Mouse (Mus musculus): ENCODE measurements at regions not wholly inside any gene's neighbourhood (a gene's known extent, or its start where the extent isn't known, plus 50 kb on each side); places are given as distances from the start of the nearest gene placed in this dataset.

GRCm38 (mm10) chr4:100037868-100038267 lies 57.7 kb upstream of the Ror1 start:
- TF ChIP-seq HCFC1 (IDR thresholded peaks at IDR 0.05; ENCODE audit: borderline replicate concordance, insufficient read depth, low read length) (no peak), MAFK (IDR thresholded peaks at IDR 0.05; ENCODE audit: insufficient read depth, low read depth, low read length) (no peak), ZNF384 (IDR thresholded peaks at IDR 0.05; ENCODE audit: low read depth, low read length) (no peak), CHD2 (IDR thresholded peaks at IDR 0.05; ENCODE audit: low read depth, low read length) (no peak), ZC3H11A (IDR thresholded peaks at IDR 0.05; ENCODE audit: borderline replicate concordance, low read depth, low read length) (no peak)

GRCm38 (mm10) chr4:100039741-100040140 lies 55.9 kb upstream of the Ror1 start:
- DNase-seq (ENCODE audit: low read depth, low spot score), result no peak
- Histone ChIP-seq H3K4me1 (ENCODE audit: control insufficient read depth in 2 of 2, insufficient read depth in 2 of 2, low read length in 2 of 2, poor library complexity in 1 of 2) (0 out of 4 replicates have a peak, but pooled peaks cover 0 to 2% of the 10 kb centered on the region in 2 experiments), H3K27ac (ENCODE audit: insufficient read depth, low read depth, low read length, poor library complexity, severe bottlenecking) (no peak overlapping the region), H3K9ac (ENCODE audit: insufficient read depth, low read depth, low read length, poor library complexity, severe bottlenecking) (no peak overlapping the region), H3K4me3 (ENCODE audit: insufficient read depth in 1 of 2, low read depth in 1 of 2, low read length in 2 of 2, poor library complexity in 1 of 2, severe bottlenecking in 1 of 2) (no peak overlapping the region), H3K36me3 (ENCODE audit: control insufficient read depth, insufficient read depth, low read length, poor library complexity, severe bottlenecking) (no peaks in the 10 kb centered on the region), H3K9me3 (ENCODE audit: control insufficient read depth, insufficient read depth, low read depth, low read length) (no peaks in the 10 kb centered on the region)
- in situ Hi-C loops (cut with MboI; ENCODE audit: low sequenced_read_pairs in 2 of 2, unreplicated experiment in 2 of 2), result loop anchor here in 1 of 2 experiments (25.0 kb wide), 1 partner anchor 498 kb away; no protein-coding TSS in a partner anchor
- no peak for TF ChIP-seq CHD2 (IDR thresholded peaks at IDR 0.05; ENCODE audit: low read depth, low read length)
- TF ChIP-seq ZC3H11A (IDR thresholded peaks at IDR 0.05; ENCODE audit: borderline replicate concordance, low read depth, low read length), result no peak
- TF ChIP-seq ZNF384 (IDR thresholded peaks at IDR 0.05; ENCODE audit: low read depth, low read length), result no peak
- TF ChIP-seq MAFK (IDR thresholded peaks at IDR 0.05; ENCODE audit: insufficient read depth, low read depth, low read length), result no peak
- no peak for TF ChIP-seq HCFC1 (IDR thresholded peaks at IDR 0.05; ENCODE audit: borderline replicate concordance, insufficient read depth, low read length)

More at GRCm38 (mm10) chr4:100037868-100038267, 57.7 kb upstream of the Ror1 start:
- in situ Hi-C loops (cut with MboI; ENCODE audit: low sequenced_read_pairs in 2 of 2, unreplicated experiment in 2 of 2), result loop anchor here in 1 of 2 experiments (25.0 kb wide), 1 partner anchor 499 kb away; no protein-coding TSS in a partner anchor
- no peaks in the 10 kb centered on the region for H3K9me3 ChIP-seq (ENCODE audit: control insufficient read depth, insufficient read depth, low read depth, low read length)
- no peak overlapping the region for H3K4me3 ChIP-seq (ENCODE audit: insufficient read depth in 1 of 2, low read depth in 1 of 2, low read length in 2 of 2, poor library complexity in 1 of 2, severe bottlenecking in 1 of 2)
- H3K9ac ChIP-seq (ENCODE audit: insufficient read depth, low read depth, low read length, poor library complexity, severe bottlenecking), result no peak overlapping the region
- 0 out of 4 replicates have a peak, but pooled peaks cover 0 to 2% of the 10 kb centered on the region in 2 experiments for H3K4me1 ChIP-seq (ENCODE audit: control insufficient read depth in 2 of 2, insufficient read depth in 2 of 2, low read length in 2 of 2, poor library complexity in 1 of 2)
- no peaks in the 10 kb centered on the region for H3K36me3 ChIP-seq (ENCODE audit: control insufficient read depth, insufficient read depth, low read length, poor library complexity, severe bottlenecking)
- no peak overlapping the region for H3K27ac ChIP-seq (ENCODE audit: insufficient read depth, low read depth, low read length, poor library complexity, severe bottlenecking)
- no peak for DNase-seq (ENCODE audit: low read depth, low spot score)

- Histone ChIP-seq H3K9me3 (ENCODE audit: control insufficient read depth, insufficient read depth, low read depth, low read length) (no peaks in the 10 kb centered on the region), H3K9ac (ENCODE audit: insufficient read depth, low read depth, low read length, poor library complexity, severe bottlenecking) (no peak overlapping the region), H3K4me1 (ENCODE audit: control insufficient read depth in 2 of 2, insufficient read depth in 2 of 2, low read length in 2 of 2, poor library complexity in 1 of 2) (0 out of 4 replicates have a peak, but pooled peaks cover 0 to 2% of the 10 kb centered on the region in 2 experiments), H3K4me3 (ENCODE audit: insufficient read depth in 1 of 2, low read depth in 1 of 2, low read length in 2 of 2, poor library complexity in 1 of 2, severe bottlenecking in 1 of 2) (no peak overlapping the region), H3K36me3 (ENCODE audit: control insufficient read depth, insufficient read depth, low read length, poor library complexity, severe bottlenecking) (no peaks in the 10 kb centered on the region), H3K27ac (ENCODE audit: insufficient read depth, low read depth, low read length, poor library complexity, severe bottlenecking) (no peak overlapping the region)
- TF ChIP-seq ZC3H11A (IDR thresholded peaks at IDR 0.05; ENCODE audit: borderline replicate concordance, low read depth, low read length), result no peak
- DNase-seq (ENCODE audit: low read depth, low spot score), result no peak
- in situ Hi-C loops (cut with MboI; ENCODE audit: low sequenced_read_pairs in 2 of 2, unreplicated experiment in 2 of 2), result loop anchor here in 1 of 2 experiments (25.0 kb wide), 1 partner anchor 495 kb away; no protein-coding TSS in a partner anchor
Measured at GRCm38 (mm10) chr4:100041982-100042381, 53.6 kb upstream of the Ror1 start.

GRCm38 (mm10) chr4:100045164-100045906 lies 50.3 kb upstream of the Ror1 start:
- in situ Hi-C loops (cut with MboI; ENCODE audit: low sequenced_read_pairs in 2 of 2, unreplicated experiment in 2 of 2), result loop anchor here in 1 of 2 experiments (25.0 kb wide), 1 partner anchor 492 kb away; no protein-coding TSS in a partner anchor
- Histone ChIP-seq H3K36me3 (ENCODE audit: control insufficient read depth, insufficient read depth, low read length, poor library complexity, severe bottlenecking) (no peaks in the 10 kb centered on the region), H3K4me3 (ENCODE audit: insufficient read depth in 1 of 2, low read depth in 1 of 2, low read length in 2 of 2, poor library complexity in 1 of 2, severe bottlenecking in 1 of 2) (no peak overlapping the region), H3K9me3 (ENCODE audit: control insufficient read depth, insufficient read depth, low read depth, low read length) (no peaks in the 10 kb centered on the region), H3K27ac (ENCODE audit: insufficient read depth, low read depth, low read length, poor library complexity, severe bottlenecking) (no peak overlapping the region), H3K9ac (ENCODE audit: insufficient read depth, low read depth, low read length, poor library complexity, severe bottlenecking) (no peak overlapping the region), H3K4me1 (ENCODE audit: control insufficient read depth in 2 of 2, insufficient read depth in 2 of 2, low read length in 2 of 2, poor library complexity in 1 of 2) (0 out of 4 replicates have a peak, but pooled peaks cover 0 to 2% of the 10 kb centered on the region in 2 experiments)
- DNase-seq (ENCODE audit: low read depth, low spot score), result no peak
- TF ChIP-seq HCFC1 (IDR thresholded peaks at IDR 0.05; ENCODE audit: borderline replicate concordance, insufficient read depth, low read length) (no peak), ZC3H11A (IDR thresholded peaks at IDR 0.05; ENCODE audit: borderline replicate concordance, low read depth, low read length) (no peak), MAFK (IDR thresholded peaks at IDR 0.05; ENCODE audit: insufficient read depth, low read depth, low read length) (no peak), ZNF384 (IDR thresholded peaks at IDR 0.05; ENCODE audit: low read depth, low read length) (no peak), CHD2 (IDR thresholded peaks at IDR 0.05; ENCODE audit: low read depth, low read length) (no peak)
